Mouse (Mus musculus) spleen, postnatal 14 days (tissue): ENCODE measurements around the gene Zfp512b.

Experiments
- DNase-seq, 2 experiments: peaks; one replicate each; pipeline ENCODE4 v3.0.0; 2021 to 2022; ENCODE audit warnings: low spot score in 2 of 2

The Zfp512b gene

DNA sequence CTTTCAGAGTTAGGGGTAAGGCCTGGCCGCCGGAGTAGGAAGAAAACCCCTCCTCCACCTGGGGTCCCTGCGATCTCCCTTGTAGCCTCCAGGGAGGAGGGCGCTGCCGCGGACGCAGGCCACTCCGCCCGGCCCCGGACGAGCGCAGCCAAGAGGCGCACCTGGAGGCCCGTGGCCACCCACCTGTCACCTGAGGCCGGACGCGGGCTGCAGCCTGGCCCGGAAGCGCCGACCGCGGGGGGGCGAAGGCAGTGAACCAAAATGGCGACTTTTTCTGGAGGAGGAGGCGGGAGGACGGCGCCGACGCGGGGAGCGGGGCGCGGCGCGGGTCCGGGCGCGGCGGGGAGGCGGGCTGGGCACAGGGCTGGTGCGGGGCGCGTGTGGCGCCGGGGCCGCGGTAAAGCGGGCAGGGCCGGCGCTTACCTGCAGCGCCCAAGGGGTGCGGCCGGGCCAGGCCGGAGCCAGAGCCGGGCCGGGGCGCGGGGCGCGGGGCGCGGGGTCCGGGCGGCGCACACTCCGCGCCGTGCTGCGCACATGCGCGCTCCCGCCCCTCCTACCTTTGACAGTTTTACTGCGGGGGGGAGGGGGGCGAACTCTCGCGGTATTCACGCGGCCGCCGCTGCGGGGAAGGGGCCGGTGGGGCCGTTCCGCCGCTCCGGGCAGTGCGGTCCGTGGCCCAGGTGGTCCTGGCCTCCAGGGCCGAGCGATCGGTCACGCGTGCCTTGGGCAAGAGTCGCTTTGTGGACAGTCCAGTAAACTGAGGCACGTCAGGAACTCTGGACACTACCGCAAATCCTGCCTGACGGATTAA is at the start of gene Zfp512b:
Gene Zfp512b (minus strand): TSS at position 573 of the 811 bp plus-strand sequence.
- peak; percentile 20 to 49 for DNase-seq

DNA sequence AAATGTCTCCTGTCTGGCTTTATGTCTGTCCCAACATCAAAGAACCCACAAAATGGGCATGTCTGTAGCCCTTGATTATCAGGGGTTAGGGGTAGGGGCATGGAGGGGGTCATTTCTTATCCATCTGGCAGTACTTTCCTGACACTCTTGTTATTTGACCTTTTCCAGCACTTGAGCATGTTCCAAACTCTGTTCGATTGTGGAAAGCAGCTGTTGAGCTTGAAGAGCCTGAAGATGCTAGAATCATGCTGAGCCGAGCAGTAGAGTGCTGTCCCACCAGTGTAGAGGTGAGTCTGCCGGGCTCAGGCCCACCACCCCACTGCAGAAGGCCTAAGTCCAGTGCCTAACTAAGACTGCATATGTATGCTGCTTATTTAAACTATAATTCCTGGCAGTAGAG is 43.3 kb upstream of the Zfp512b start:
- no peak for DNase-seq

DNA sequence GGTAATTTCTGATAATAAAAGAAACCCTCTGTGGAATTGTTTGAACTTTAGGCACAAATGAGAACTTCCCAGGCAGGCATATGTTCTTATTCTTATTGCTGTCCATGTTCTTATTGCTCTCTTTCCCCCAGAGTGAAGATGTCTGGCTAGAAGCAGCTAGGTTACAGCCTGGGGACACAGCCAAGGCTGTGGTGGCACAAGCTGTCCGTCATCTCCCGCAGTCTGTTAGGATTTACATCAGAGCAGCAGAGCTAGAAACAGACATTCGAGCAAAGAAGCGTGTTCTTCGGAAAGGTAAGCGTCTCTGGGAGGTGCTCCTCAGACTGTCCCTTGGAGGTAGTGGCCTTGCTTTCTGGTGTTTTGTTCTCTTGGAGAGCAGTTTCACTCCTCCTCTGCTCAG is 40.0 kb upstream of the Zfp512b start:
- no peak for DNase-seq

DNA sequence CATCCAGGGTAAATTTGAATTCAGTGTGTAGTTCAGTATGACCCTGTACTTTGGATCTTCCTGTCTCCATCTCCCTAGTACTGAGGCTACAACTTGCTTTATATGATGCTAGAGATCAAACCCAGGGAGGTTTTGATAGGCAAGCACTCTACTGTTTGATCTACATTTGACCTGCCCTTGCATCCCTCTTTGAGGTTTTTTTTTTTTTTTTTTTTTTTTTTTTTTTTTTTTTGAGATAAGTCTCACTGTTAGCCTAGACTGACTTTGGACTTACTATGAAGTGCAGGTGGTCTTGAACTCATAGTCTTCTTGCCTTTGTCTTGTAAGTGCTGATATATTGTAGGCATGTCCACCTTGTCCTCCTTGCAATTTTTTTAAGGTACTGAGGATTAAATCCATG is 35.9 kb upstream of the Zfp512b start:
- DNase-seq = no peak

DNA sequence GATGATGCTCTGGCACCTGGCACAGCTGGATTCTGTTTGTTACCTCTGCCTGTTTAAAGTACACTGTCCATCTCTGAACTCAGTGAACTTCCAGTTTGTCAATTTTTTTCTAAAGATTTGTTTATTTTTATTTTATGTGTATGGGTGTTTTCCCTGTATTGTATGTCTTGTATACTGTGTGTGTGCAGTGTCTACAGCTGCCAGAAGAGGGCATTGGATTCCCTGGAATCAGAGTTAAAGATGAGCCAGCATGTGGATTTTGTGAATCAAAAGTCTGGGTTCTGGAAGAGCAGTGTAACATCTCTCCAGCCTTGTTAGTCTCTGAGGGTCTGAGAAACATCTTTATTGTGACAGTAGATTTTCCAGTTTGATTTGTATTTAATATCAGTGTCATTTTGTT is 30.8 kb upstream of the Zfp512b start:
- DNase-seq = no peak

DNA sequence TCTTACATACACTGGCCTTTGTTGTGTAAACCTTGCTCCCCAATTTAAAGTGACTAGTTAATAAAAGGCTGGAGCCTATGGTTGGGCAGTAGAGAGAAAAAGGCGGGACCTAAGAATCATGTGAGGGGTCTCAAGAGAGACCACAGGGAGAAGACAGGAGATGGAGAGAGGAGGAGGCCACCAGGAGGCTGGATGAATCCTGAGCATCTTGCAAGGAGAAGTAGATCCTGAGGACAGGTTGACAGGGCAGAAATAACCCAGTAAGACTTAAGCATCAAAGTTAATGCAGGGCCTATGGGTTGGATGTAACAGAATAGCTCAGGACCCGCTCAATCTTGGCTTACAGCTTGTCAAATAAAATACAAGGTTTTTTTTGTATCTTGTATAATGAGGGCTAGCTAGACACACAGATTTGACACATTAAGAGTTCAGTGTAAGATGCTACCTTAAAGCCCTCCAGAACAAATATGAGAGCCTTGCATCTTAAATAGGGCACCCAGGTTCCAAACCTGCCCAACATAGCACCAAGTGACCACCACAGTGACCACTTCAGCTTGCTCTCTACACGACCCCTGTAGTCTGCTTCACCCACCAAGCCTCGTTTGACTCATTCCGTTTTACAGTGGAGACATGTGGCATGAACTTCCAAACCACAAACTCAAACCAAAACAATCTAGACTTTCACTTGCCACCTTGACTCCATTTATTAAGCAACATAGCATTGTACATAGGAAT is 26.3 kb upstream of the Zfp512b start:
- no peak for DNase-seq

DNA sequence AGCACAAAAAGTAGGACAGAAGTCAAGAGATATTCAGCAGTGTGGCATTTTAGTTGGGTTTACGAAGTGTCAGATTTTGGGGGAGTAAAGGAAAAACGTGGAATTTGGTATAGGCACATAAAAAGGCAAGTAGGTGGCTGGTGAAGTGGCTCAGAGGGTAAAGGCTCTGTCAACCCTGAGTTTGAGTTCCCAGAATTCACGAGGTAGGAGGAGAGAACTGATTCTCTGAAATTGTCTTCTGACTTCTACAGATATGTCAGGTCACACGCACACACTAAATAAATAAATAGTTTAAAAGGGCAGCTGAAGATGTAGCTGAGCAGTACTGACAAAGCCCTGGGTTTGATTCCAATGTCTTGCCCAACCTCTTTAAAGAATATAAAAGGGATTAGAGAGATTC is 9.8 kb upstream of the Zfp512b start:
- no peak for DNase-seq

DNA sequence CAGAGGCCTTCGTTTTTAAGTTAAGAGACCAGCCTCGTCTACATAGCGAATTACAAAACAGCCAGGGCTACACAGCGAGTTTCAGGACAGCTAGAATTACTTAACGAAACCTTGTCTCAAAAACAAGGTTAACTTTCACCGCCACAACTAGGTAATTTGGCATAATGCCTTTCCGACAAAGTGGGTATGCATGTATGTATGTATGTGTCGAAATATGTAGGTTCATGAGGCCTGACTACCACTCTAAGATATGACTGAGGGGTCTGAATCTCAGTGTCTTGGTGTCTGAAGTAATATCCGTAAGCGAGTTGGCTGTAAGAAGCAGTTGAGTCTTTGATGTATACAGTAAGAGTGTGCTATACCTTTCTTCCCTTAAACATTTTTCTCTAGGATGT is 9.1 kb upstream of the Zfp512b start:
- DNase-seq = no peak

DNA sequence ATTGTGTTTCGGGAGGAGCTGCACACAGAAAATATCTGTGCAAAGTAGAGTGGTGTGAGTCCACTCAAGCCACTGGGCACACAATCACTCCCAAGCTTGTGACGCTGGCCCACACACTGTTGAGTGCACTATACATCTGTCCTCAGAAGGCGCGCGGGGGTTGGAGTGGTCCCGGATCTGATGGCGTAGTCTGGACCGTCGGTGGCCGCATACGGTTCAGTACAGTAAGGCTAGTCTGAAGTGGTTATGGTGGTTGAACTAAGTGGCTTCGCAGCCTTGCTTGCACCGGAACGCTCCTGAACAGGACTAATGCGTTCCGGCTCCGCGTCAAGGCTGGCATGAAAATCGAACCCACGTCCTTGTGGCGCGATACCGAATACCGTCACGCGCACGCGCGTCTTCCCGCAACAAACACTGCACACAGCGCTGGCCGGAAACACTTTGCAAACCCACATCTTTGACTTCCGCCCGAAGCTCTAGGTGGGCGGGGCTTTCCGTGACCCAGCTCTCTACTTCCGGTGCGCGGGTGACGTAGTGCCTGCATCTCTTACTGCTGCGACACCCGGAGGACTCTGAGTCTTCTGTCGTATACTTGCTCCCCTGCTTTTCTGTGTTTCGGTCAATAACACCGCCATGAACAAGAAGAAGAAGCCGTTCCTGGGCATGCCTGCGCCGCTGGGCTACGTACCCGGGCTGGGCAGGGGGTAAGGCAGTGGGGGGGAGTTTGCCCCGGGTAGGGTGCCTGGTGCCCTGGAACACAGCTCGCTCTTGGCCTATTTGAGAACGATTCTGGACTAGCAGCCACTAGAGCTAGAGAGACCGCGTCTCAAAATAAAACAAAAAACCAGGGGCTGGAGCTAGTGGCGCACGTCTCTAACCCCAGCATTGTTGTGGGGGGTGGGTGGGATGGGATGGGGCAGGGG is 8.5 kb upstream of the Zfp512b start:
- DNase-seq = peak; percentile 89 to 93

DNA sequence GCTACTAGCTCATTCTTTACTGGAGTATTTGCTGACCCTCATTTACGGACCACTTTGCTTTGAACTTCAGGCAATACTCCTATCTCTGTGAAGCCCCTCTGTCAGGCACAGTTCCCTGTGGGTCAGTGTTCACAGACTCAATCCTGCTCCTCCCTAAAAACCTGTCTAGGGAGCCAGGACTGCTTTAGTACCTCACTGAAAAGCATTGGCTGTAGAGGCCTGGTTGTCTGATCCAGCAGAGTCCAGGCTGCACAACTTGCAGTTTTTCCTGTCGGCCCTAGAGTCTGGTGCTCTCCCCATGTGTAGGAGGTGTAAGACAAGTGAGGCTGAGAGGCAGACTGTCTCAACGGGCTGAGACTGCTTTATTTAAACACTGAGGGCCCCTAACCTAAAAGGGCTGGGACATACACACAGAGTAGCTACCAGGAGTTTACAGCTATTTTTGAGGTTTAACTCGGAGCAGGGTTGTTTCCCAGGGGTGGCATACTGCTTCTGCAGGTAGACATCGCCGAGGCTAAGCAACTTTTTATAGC is 7.7 kb upstream of the Zfp512b start:
- no peak for DNase-seq

DNA sequence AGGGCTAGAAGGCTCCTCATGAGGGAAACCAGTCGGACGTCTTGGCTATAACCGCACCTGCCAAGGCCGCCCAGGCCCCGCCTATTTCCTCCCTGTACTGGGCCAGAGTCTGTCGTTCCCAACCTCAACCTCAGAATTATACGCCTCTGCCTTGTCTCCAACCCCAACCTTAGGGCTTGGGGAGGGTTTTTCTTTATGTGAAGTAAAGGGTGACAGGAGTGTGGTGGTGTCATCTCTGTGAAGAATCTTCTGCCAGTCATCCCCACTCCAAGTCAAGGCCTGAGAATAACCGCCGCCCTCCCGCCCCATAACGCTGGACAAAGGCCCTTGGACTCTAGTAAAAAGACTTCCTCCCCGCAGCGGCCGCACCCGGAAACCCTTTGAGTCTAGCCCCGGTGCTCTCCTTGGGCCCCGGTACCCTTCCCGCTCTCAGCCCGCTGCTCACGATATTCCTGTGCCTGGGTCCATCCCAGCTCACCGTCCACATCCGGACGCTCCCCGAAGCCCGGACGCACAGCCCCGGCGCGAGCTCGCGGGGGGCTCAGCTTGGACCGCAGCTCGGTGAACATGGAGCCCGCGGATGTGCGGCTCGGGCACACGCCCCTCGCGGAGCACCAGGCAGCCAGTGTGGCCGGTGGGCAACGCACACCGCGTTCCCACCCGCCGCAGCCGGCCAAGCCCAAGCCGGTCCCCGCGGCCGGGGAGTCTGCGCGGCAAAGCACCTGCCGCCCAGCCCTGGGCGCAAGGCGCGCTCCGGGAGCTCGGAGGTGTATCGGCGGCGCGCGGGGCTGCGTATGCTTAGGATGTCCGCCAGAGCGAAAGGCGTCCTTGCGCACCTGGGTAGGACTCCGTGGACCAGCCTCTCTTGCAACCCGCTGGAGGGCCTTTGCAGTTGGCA is 6.1 kb upstream of the Zfp512b start, which contains the start of gene Samd10:
Gene Samd10 (minus strand): TSS at position 759 of the 898 bp plus-strand sequence.
- no peak for DNase-seq

DNA sequence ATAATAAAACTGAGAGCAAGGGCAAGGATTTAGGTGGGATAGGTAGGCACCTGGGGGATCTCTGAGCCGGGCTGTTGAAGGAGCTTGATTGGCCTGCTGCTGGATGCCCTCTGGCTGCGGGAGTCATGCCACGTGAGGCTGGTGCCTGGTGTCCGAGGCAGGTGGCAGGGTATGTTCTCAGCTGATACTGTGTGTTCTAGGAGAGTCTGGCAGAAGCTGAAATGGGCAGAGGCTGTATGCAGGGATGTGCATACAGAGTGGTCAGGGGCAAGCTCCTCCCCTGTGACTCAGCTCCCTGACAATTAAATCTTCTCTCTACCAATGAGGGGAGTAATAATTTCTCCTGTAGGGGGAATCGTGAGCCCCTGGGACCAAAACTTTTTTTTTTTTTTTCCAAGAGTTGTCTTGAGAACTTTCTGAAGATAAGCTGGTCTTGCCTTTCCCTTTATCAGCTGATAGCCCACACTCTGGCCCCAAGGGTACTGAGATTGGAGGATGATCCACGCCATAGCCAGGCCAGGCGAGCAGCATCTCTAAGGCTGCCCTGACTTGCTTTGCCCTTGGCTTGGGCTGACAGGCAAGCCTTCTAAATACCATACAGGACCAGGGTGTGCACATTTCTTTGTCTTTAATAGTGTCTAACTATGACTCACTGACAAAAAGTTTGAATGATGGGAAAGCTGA is 4.9 kb upstream of the Zfp512b start:
- no peak for DNase-seq

DNA sequence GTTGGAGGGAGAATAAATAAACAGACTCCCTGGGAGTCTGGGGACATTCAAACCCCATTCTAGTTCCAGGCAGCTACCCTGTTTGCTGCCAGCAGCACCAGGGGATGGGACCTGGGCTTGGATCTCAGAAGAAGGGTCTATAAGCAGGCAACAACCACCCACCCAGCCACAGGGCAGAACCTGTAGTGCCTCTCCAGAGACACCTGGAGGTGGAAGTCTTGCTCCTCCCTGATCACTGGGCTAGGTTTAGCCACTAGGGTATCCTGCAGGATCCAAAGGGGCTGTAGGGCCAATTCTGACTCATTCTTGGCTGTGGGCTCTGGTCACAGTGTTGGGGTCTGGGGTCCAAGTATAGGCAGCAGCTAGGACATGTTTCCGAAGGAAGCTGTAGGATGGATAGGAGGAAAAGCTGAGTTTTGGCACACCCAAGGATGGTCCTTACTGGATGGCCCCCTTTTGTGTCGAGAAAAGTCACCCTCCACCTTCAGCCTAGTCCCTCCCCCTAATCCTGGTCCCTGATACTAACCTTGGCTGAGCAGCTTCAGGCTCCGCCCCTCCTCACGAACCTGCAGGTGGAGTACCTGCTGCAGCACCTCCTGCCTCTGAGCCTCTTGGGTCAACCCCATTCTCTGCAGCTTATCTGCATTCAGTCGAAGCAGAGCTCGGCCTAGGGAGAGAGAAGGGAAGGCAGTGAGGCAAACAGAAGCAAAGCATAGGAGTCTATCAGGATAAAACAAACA is 3.8 kb upstream of the Zfp512b start:
- DNase-seq = no peak

DNA sequence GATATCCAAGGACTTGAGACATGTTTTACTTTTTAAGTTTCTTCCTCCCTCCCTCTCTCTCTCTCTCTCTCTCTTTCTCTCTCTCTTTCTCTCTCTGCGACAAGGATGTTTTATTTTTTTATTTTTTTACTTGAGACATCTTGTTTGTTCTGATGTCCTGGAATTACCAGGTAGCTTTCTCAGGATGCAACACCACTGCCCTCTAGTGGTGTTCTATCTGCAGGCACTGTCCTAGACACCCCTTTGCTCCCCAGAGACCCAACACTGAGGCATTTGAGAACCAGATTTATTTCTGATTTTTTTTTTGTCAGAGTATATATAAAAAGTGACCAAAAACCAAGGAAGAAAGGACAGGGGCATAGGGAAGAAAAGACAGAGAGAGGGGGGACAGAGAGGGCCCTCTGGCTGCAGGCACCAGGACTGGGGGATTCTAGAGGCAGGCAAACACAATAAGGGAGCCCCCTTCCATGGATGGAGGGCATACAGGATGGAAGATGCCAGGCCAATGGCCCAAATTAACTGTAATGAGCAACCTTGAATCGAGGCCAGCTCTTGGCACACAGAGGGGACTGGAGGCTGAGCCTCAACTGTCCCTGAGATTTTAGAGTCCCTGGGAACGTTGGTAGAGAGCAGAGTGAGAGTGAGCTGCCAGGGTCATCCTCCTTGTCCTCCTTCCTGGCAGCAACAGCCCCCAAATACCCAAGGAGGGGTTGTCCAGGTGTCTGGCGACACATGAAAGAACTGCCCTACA is 2.5 kb upstream of the Zfp512b start:
- no peak for DNase-seq

DNA sequence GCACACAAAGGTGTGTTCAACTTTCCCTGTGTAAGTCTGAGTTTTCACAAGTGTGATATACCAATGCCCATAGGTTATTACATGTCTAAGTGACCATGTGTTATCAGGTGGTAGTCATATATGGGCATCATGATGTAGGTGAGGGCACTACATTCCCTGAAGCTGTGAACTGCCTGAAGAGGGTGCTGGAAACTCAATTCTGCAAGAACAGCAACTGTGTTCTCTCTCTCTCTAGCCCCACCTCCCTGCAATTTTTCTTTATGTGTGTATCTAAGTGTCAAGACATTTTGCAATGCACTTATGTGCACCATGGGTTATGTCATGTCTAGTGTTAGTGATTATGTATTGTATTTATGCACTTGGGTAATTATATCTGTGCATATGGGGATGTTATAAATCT is 1.3 kb upstream of the Zfp512b start:
- DNase-seq = no peak

DNA sequence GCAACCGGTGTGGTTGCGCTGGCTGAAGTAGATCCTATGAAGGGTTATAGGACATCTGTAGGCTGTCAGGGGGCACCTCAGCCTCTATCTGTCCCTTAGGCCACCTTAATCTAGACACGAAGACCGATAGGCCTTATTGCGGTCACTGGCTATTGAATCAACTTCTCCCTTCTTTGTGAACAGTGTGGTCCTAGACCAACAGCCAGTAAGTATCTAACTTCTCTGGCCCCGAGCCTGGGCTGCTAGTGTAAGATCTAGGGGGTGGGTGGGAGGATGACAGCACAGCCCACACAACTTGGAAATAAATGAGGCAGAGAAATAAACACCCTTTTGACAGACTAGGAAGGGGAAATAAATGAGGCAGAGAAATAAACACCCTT is 429 bp upstream of the Zfp512b start:
- no peak for DNase-seq

DNA sequence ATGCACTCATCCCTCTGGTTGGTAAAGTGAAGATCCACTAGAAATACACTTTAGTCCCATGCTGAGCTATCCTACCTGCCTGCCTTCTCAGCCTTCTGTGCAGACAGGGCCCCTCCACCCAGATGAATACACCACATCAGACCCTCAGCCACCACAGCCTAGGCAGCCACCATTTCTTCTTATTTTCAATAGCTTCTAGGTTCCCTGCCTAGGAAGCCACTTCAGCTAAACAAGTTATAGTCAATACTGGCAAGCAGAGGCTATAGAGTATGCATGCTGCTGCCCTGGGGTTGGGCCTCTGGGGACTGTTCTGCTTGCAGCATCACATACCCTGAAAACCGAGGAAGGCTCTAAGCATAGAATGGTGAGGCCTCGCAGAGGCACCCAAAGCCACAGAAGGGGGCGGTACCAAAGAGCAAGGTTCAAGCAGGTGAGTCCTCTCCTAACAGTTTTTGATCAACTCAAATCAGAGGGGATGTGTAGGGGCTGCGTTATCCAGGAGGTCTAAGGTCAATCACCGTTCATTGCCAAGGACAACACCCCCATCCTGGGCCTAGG is 996 bp downstream of the Zfp512b start, which contains the start of gene Prpf6:
Gene Prpf6 (plus strand): TSS at position 341 of the 558 bp plus-strand sequence.
- DNase-seq = no peak

DNA sequence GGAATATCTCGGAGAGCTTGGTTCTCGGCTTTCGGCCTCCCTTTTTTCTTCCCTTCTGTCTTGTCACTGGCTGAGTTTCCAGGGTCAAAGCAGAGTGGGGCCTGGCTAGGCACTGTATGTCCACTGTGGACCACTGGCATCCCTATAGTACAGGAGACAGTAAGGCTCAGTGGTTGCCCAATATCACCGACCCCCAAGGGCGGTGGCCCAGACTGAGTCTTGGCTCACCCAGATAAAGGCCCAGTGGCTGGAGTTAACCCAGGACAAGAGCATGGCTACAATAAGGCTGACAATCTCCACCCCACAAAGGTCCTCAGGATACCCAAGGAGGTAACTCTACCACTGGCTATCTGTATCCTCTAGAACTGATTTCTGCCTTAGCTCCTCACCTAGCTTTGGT is 2.1 kb downstream of the Zfp512b start:
- DNase-seq = no peak
